Mouse (Mus musculus): ENCODE results near the gene Clec1b. TPM values are rescaled to one million over a fixed set of nuclear protein-coding genes. Genes with fewer than 3 reads are reported as not detected.

The Clec1b gene
- total and polyA plus RNA-seq, 3 experiments = 1.5 to 5.7 (median 2.8) TPM

DNA sequence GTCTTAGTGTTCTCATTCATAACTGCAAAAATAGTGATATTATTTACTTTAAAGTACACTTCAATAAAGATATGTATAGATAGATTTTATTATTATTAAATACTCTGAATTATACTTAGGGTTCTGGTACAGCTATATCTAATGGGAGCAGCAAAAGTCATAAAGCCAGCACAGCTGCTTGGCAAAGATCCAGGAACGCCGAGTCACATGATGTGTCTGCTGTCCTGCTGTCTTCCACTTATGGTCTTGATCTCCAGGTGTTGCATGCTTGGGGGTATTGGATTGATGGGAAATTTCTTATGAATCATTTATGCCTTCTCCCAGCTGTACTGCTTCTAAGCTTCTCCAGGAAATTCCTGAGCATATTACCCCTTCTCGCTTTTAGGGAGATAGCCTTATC lies 13.6 kb upstream of the Clec1b start:
- TF ChIP-seq POLR2A (IDR thresholded peaks at IDR 0.05; ENCODE audit: insufficient read depth, low read depth, low read length) (no peak), CTCF (IDR thresholded peaks at IDR 0.05) (no peak), EP300 (IDR thresholded peaks at IDR 0.05; ENCODE audit: insufficient read depth, low read depth, low read length) (no peak)
- no peaks in the 10 kb centered on the region for H3K36me3 ChIP-seq (ENCODE audit: control insufficient read depth, insufficient read depth, low read length)
- intact Hi-C loops (cut with DNase I) = no loop called here
- no peaks in the 10 kb centered on the region for H3K27me3 ChIP-seq (ENCODE audit: control insufficient read depth, insufficient read depth, low read length)
- WGBS = 48% methylated on average over 3 of the region's 3 CpGs
- H3K79me2 ChIP-seq (replicated peaks; ENCODE audit: control insufficient read depth, insufficient read depth, low read length) = no peaks in the 10 kb centered on the region
- H3K27ac ChIP-seq = no peak overlapping the region
- H3K4me1 ChIP-seq (ENCODE audit: control insufficient read depth, insufficient read depth, low read length) = no peaks in the 10 kb centered on the region
- no peak overlapping the region for H3K9ac ChIP-seq (ENCODE audit: low read depth, low read length)
- DNase-seq = no peak
- H3K4me3 ChIP-seq = no peak overlapping the region

DNA sequence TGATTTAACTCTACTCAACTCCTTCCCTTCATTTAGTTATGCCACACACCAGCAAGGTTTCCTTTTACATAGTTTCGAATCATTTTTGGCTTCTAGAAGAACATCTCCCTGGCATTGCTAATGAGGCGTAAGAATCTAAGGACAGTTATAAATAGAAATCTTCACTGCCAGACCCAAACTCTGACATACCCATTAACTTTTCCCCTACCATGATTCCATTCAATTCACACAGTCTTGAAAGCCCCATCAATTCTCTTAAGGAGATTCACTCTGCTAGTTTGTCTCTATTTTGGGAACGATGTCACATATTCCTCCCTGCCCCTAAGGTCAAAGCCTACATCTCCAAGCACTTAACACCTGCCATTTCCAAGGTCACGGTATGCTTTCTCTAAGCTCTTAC lies 12.1 kb upstream of the Clec1b start:
- no peak overlapping the region for H3K9ac ChIP-seq (ENCODE audit: low read depth, low read length)
- no peaks in the 10 kb centered on the region for H3K4me1 ChIP-seq (ENCODE audit: control insufficient read depth, insufficient read depth, low read length)
- H3K27ac ChIP-seq = no peak overlapping the region
- no peaks in the 10 kb centered on the region for H3K36me3 ChIP-seq (ENCODE audit: control insufficient read depth, insufficient read depth, low read length)
- H3K4me3 ChIP-seq = no peak overlapping the region
- intact Hi-C loops (cut with DNase I) = no loop called here
- no peak for DNase-seq
- H3K27me3 ChIP-seq (ENCODE audit: control insufficient read depth, insufficient read depth, low read length) = no peaks in the 10 kb centered on the region
- TF ChIP-seq CTCF (IDR thresholded peaks at IDR 0.05) (no peak), EP300 (IDR thresholded peaks at IDR 0.05; ENCODE audit: insufficient read depth, low read depth, low read length) (no peak), POLR2A (IDR thresholded peaks at IDR 0.05; ENCODE audit: insufficient read depth, low read depth, low read length) (no peak)
- 81% methylated on average over 4 of the region's 4 CpGs for WGBS
- H3K79me2 ChIP-seq (replicated peaks; ENCODE audit: control insufficient read depth, insufficient read depth, low read length) = no peaks in the 10 kb centered on the region

DNA sequence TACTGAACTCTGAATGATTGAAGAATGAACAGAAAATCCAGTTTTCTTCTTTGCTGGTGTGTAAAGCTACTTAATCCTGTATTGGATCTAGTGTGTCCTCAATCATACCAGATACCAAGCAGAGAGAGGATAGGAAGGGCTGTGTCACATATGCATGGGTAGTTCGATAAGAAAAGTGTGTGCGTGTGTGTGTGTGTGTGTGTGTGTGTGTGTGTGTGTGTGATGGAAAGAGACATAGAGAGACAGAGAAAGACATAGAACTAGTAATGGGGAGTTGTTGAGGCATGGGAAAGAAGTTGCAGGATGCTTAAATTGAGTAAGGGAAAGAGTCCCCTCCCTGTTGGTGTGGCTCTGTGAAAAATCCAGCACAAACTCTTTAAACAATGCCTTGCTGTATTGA lies 11.3 kb upstream of the Clec1b start, which contains the start of gene Clec12b:
Gene Clec12b, minus strand, starts transcription at position 101 of the 400 bp plus-strand sequence.
- H3K4me1 ChIP-seq (ENCODE audit: control insufficient read depth, insufficient read depth, low read length) = no peaks in the 10 kb centered on the region
- no peaks in the 10 kb centered on the region for H3K79me2 ChIP-seq (replicated peaks; ENCODE audit: control insufficient read depth, insufficient read depth, low read length)
- no peak within 1 kb of the TSS for H3K9ac ChIP-seq (ENCODE audit: low read depth, low read length)
- no peaks in the 10 kb centered on the region for H3K36me3 ChIP-seq (ENCODE audit: control insufficient read depth, insufficient read depth, low read length)
- no peak for DNase-seq
- H3K27me3 ChIP-seq (ENCODE audit: control insufficient read depth, insufficient read depth, low read length) = no peaks in the 10 kb centered on the region
- 58% methylated on average over 2 of the region's 2 CpGs for WGBS
- no peak within 1 kb of the TSS for H3K4me3 ChIP-seq
- intact Hi-C loops (cut with DNase I) = no loop called here
- TF ChIP-seq POLR2A (IDR thresholded peaks at IDR 0.05; ENCODE audit: insufficient read depth, low read depth, low read length) (no peak), EP300 (IDR thresholded peaks at IDR 0.05; ENCODE audit: insufficient read depth, low read depth, low read length) (no peak), CTCF (IDR thresholded peaks at IDR 0.05) (no peak)
- H3K27ac ChIP-seq = no peak within 1 kb of the TSS

DNA sequence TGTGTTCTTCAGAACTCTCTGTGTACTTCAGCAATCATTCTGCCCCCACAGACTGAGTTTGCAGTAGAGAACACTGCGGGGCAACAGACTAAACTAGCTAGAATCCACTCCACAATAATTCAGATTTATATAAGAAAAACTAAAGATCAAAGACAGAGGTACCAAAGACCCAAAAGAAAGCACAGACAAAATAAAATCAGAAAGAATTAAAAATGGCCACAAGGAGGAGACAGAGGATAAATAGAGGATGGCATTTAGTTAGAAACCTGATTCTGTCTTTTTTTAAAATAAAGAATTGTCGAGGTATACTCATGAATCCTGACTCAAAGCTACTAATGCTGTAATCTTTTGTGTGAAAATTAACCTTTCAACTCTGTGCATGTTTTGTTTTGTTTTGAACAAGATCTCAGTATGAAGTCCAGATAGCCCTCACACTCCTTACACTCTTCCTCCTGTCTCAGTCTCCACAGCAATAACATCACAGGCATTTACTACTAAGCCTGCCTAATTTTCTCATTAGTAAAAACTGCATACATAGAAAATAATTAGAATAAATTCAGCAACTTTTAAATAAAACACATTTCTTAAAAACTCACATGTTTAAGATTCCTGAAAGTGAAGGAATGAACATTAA lies 3.9 kb upstream of the Clec1b start:
- Histone ChIP-seq H3K27ac (no peak overlapping the region), H3K9ac (ENCODE audit: low read depth, low read length) (no peak overlapping the region), H3K36me3 (ENCODE audit: control insufficient read depth, insufficient read depth, low read length) (no peaks in the 10 kb centered on the region), H3K4me1 (ENCODE audit: control insufficient read depth, insufficient read depth, low read length) (no peaks in the 10 kb centered on the region; the same call in 1 of the 2 replicates), H3K27me3 (ENCODE audit: control insufficient read depth, insufficient read depth, low read length) (no peaks in the 10 kb centered on the region), H3K79me2 (replicated peaks; ENCODE audit: control insufficient read depth, insufficient read depth, low read length) (no peaks in the 10 kb centered on the region), H3K4me3 (no peak overlapping the region)
- no peak for DNase-seq
- no peak for TF ChIP-seq POLR2A (IDR thresholded peaks at IDR 0.05; ENCODE audit: insufficient read depth, low read depth, low read length)
- no peak for TF ChIP-seq EP300 (IDR thresholded peaks at IDR 0.05; ENCODE audit: insufficient read depth, low read depth, low read length)
- TF ChIP-seq CTCF (IDR thresholded peaks at IDR 0.05) = peak; percentile 90
- 13% methylated on average over 2 of the region's 2 CpGs for WGBS
- intact Hi-C loops (cut with DNase I) = loop anchor here (1.0 kb wide), 3 partner anchors 83 to 166 kb away; no protein-coding TSS in a partner anchor

DNA sequence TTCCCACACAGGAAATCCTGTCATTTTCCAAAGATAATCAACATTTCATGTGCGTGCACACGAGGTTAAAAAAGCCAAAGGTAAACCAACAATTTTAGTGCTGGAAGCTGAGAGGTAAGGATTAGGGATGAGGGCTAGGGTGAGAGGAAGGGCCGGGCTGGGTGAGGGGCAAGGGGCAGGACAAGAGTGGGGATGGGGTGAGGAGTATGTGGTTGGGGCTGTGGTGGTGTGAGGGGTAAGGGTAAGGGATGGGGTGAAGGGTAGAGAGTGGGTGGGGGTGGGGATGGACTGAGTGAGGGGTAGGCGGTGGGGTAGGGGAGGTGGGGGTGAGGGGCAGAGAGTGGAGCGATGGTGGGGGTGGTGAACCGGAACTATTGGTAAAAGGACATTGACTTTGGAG lies 3.4 kb upstream of the Clec1b start:
- H3K4me3 ChIP-seq = no peak overlapping the region
- H3K9ac ChIP-seq (ENCODE audit: low read depth, low read length) = no peak overlapping the region
- WGBS = 59% methylated on average over 6 of the region's 6 CpGs
- H3K4me1 ChIP-seq (ENCODE audit: control insufficient read depth, insufficient read depth, low read length) = no peaks in the 10 kb centered on the region; the same call in 1 of the 2 replicates
- no peak overlapping the region for H3K27ac ChIP-seq
- H3K27me3 ChIP-seq (ENCODE audit: control insufficient read depth, insufficient read depth, low read length) = no peaks in the 10 kb centered on the region
- no peaks in the 10 kb centered on the region for H3K79me2 ChIP-seq (replicated peaks; ENCODE audit: control insufficient read depth, insufficient read depth, low read length)
- no peak for DNase-seq
- intact Hi-C loops (cut with DNase I) = loop anchor here (1.0 to 2.0 kb wide), 4 partner anchors 29 to 166 kb away; no protein-coding TSS in a partner anchor
- no peaks in the 10 kb centered on the region for H3K36me3 ChIP-seq (ENCODE audit: control insufficient read depth, insufficient read depth, low read length)
- TF ChIP-seq POLR2A (IDR thresholded peaks at IDR 0.05; ENCODE audit: insufficient read depth, low read depth, low read length) (no peak), CTCF (IDR thresholded peaks at IDR 0.05) (no peak)

DNA sequence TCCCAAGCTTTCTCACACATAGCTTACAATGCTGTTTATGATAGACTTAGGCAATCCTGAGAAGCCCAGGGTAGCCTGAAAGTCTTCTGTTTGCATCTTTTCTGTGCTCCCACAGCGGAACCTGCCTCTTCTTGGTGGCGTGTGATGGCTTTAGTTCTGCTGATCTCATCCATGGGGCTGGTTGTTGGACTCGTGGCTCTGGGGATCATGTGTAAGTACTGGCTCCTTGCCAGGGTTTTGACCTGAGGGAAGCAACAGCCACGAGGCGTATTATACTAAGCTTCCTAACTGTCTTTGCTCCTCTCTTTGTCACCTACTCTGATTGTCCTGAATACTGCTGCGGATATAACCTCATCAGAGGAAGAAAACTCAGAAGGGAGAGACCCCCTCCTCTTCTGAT lies 2.8 kb downstream of the Clec1b start:
- H3K27ac ChIP-seq = no peak overlapping the region
- TF ChIP-seq EP300 (IDR thresholded peaks at IDR 0.05; ENCODE audit: insufficient read depth, low read depth, low read length) (no peak), POLR2A (IDR thresholded peaks at IDR 0.05; ENCODE audit: insufficient read depth, low read depth, low read length) (no peak), CTCF (IDR thresholded peaks at IDR 0.05) (no peak)
- H3K79me2 ChIP-seq (replicated peaks; ENCODE audit: control insufficient read depth, insufficient read depth, low read length) = no peaks in the 10 kb centered on the region
- intact Hi-C loops (cut with DNase I) = no loop called here
- no peaks in the 10 kb centered on the region for H3K27me3 ChIP-seq (ENCODE audit: control insufficient read depth, insufficient read depth, low read length)
- H3K4me3 ChIP-seq = no peak overlapping the region
- H3K9ac ChIP-seq (ENCODE audit: low read depth, low read length) = no peak overlapping the region
- DNase-seq = peak in 1 of 2 experiments; percentile 33
- 18% methylated on average over 6 of the region's 6 CpGs for WGBS
- peaks cover 2% of the 10 kb centered on the region; the same call in 1 of the 2 replicates for H3K36me3 ChIP-seq (ENCODE audit: control insufficient read depth, insufficient read depth, low read length)
- H3K4me1 ChIP-seq (ENCODE audit: control insufficient read depth, insufficient read depth, low read length) = peaks cover 3% of the 10 kb centered on the region; the same call in 1 of the 2 replicates

Data from heart, adult 2 months (tissue).